Mouse (Mus musculus) forebrain, embryonic 13.5 days (tissue): ENCODE results near the gene Sgk2. TPM values are rescaled to one million over a fixed set of nuclear protein-coding genes. Genes with fewer than 3 reads are reported as not detected.
A peak's percentile ranks its signal among the peaks of the same experiment; 100 is the strongest.
"Not testable (repeated sequence)": the region's sequence is repeated elsewhere in the genome, so short reads cannot be mapped to it uniquely, and the experiment has no call there.

Experiments
- ATAC-seq: fragments of 200-750 bp; cut with Nextera tagmentation; 2 replicates; pipeline ENCODE4 v1.8.0; 2017
- H3K27ac ChIP-seq: fragments of 300-500 bp; sonication (generic); 2 replicates; pipeline ENCODE4 v1.5.1; 2015; ENCODE audit warnings: inconsistent platforms, mild to moderate bottlenecking, moderate library complexity
- H3K27me3 ChIP-seq: fragments of 300-500 bp; sonication (generic); 2 replicates; pipeline ENCODE4 v1.6.1; 2015; ENCODE audit warnings: mild to moderate bottlenecking, inconsistent platforms
- H3K36me3 ChIP-seq: fragments of 300-500 bp; sonication (generic); 2 replicates; pipeline ENCODE4 v1.6.1; 2015; ENCODE audit warnings: mild to moderate bottlenecking, inconsistent platforms; ENCODE audit not compliant: poor library complexity, severe bottlenecking
- H3K4me1 ChIP-seq: fragments of 300-500 bp; sonication (generic); 2 replicates; pipeline ENCODE4 v1.6.1; 2015; ENCODE audit warnings: inconsistent platforms
- H3K4me2 ChIP-seq: fragments of 300-500 bp; sonication (generic); 2 replicates; pipeline ENCODE4 v1.6.1; 2015; ENCODE audit warnings: inconsistent platforms, mild to moderate bottlenecking, moderate library complexity
- H3K4me3 ChIP-seq: fragments of 300-500 bp; sonication (generic); 2 replicates; pipeline ENCODE4 v1.5.1; 2015; ENCODE audit warnings: mild to moderate bottlenecking, inconsistent platforms
- H3K9ac ChIP-seq: fragments of 300-500 bp; sonication (generic); 2 replicates; pipeline ENCODE4 v1.6.1; 2015; ENCODE audit warnings: mild to moderate bottlenecking, inconsistent platforms
- H3K9me3 ChIP-seq: fragments of 300-500 bp; sonication (generic); replicated peaks from 2 replicates; pipeline ENCODE4 v1.6.1; 2016; ENCODE audit warnings: inconsistent platforms
- WGBS: fragments of 180-500 bp; shearing (Covaris S2); methylation state at CpG from one replicate; pipeline ENCODE4 v1.1.7; 2015; 5-methylcytosine and 5-hydroxymethylcytosine counted together
- polyA plus RNA-seq: library from polyadenylated mRNA; unstranded; fragments of >200 nt; fragmentation: Nextera tagmentation; extraction: Ambion mirVana; gene quantifications from 2 replicates; pipeline ENCODE4 v1.2.1, GENCODE M21; 2015

Sgk2 gene
- polyA plus RNA-seq, 1 experiment from 2014 or later: not detected

GRCm38 (mm10) chr2:163048125-163048524 lies 61.0 kb downstream of the Sgk2 start:
- Histone ChIP-seq H3K9ac (no peak overlapping the region), H3K27me3 (no peaks in the 10 kb centered on the region), H3K27ac (no peak overlapping the region), H3K4me1 (no peaks in the 10 kb centered on the region), H3K4me3 (no peak overlapping the region), H3K4me2 (peak overlapping the region; percentile 46), H3K9me3 (no peaks in the 10 kb centered on the region), H3K36me3 (peaks cover 45% of the 10 kb centered on the region)
- peak; percentile 79; the same call in 1 of the 2 replicates for ATAC-seq
- WGBS: 5% methylated on average over 10 of the region's 10 CpGs

GRCm38 (mm10) chr2:163049116-163049515 lies 62.0 kb downstream of the Sgk2 start:
- no peak overlapping the region for H3K4me3 ChIP-seq
- peaks cover 8% of the 10 kb centered on the region for H3K4me1 ChIP-seq
- no peak for ATAC-seq
- H3K9ac ChIP-seq: no peak overlapping the region
- peaks cover 35% of the 10 kb centered on the region for H3K36me3 ChIP-seq
- no peak overlapping the region for H3K4me2 ChIP-seq
- H3K9me3 ChIP-seq: no peaks in the 10 kb centered on the region
- H3K27ac ChIP-seq: no peak overlapping the region
- WGBS: 89% methylated on average over 2 of the region's 2 CpGs
- H3K27me3 ChIP-seq: no peaks in the 10 kb centered on the region

- peaks cover 12% of the 10 kb centered on the region for H3K36me3 ChIP-seq
- peaks cover 27% of the 10 kb centered on the region for H3K4me1 ChIP-seq
- no peaks in the 10 kb centered on the region for H3K27me3 ChIP-seq
- WGBS: 55% methylated on average over 1 of the region's 1 CpGs
- no peak overlapping the region for H3K9ac ChIP-seq
- no peak overlapping the region for H3K4me3 ChIP-seq
- no peak for ATAC-seq
- no peak overlapping the region for H3K4me2 ChIP-seq
- no peaks in the 10 kb centered on the region for H3K9me3 ChIP-seq
- H3K27ac ChIP-seq: no peak overlapping the region
Measured at GRCm38 (mm10) chr2:163051691-163052090, 64.6 kb downstream of the Sgk2 start.

- Histone ChIP-seq H3K4me2 (no peak overlapping the region), H3K36me3 (peaks cover 8% of the 10 kb centered on the region), H3K4me3 (no peak overlapping the region), H3K9ac (no peak overlapping the region), H3K27ac (no peak overlapping the region), H3K9me3 (no peaks in the 10 kb centered on the region), H3K27me3 (no peaks in the 10 kb centered on the region), H3K4me1 (peaks cover 27% of the 10 kb centered on the region)
- ATAC-seq: no peak
- WGBS: 45% methylated on average over 4 of the region's 4 CpGs
Measured at GRCm38 (mm10) chr2:163052101-163052500, 65.0 kb downstream of the Sgk2 start.

- Histone ChIP-seq H3K9ac (no peak overlapping the region), H3K27ac (no peak overlapping the region), H3K9me3 (no peaks in the 10 kb centered on the region), H3K4me1 (peaks cover 27% of the 10 kb centered on the region), H3K27me3 (no peaks in the 10 kb centered on the region), H3K36me3 (0 out of 2 replicates have a peak, but pooled peaks cover 3% of the 10 kb centered on the region), H3K4me2 (no peak overlapping the region), H3K4me3 (no peak overlapping the region)
- WGBS: 45% methylated on average over 4 of the region's 4 CpGs
- no peak for ATAC-seq
Measured at GRCm38 (mm10) chr2:163052826-163053225, 65.7 kb downstream of the Sgk2 start.

- Histone ChIP-seq H3K9ac (peak within 1 kb of the TSS; percentile 75), H3K27ac (peak within 1 kb of the TSS; percentile 44; the same call in 1 of the 2 replicates), H3K4me1 (peaks cover 27% of the 10 kb centered on the region), H3K36me3 (no peaks in the 10 kb centered on the region), H3K4me3 (peak within 1 kb of the TSS; percentile 68), H3K4me2 (peak within 1 kb of the TSS; percentile 97), H3K27me3 (no peaks in the 10 kb centered on the region), H3K9me3 (no peaks in the 10 kb centered on the region)
- WGBS: 0% methylated on average over 48 of the region's 48 CpGs
- ATAC-seq: peak; percentile 100
Measured at GRCm38 (mm10) chr2:163054335-163054840, 67.3 kb downstream of the Sgk2 start, which contains the start of gene Mybl2. TSS of gene Mybl2 (plus strand) at chr2:163054687.

GRCm38 (mm10) chr2:163054891-163055494 lies 67.9 kb downstream of the Sgk2 start:
- Histone ChIP-seq H3K9me3 (no peaks in the 10 kb centered on the region), H3K27ac (peak overlapping the region; percentile 44; the same call in 1 of the 2 replicates), H3K27me3 (no peaks in the 10 kb centered on the region), H3K36me3 (no peaks in the 10 kb centered on the region), H3K4me2 (peak overlapping the region; percentile 97), H3K4me3 (peak overlapping the region; percentile 68), H3K4me1 (peaks cover 27% of the 10 kb centered on the region), H3K9ac (peak overlapping the region; percentile 75)
- WGBS: under 1% methylated on average over 37 of the region's 38 CpGs
- ATAC-seq: peak; percentile 33

GRCm38 (mm10) chr2:163055715-163056114 lies 68.6 kb downstream of the Sgk2 start:
- no peaks in the 10 kb centered on the region for H3K36me3 ChIP-seq
- WGBS: 28% methylated on average over 5 of the region's 5 CpGs
- H3K27ac ChIP-seq: no peak overlapping the region
- no peak for ATAC-seq
- H3K9me3 ChIP-seq: no peaks in the 10 kb centered on the region
- H3K4me2 ChIP-seq: peak overlapping the region; percentile 97
- peak overlapping the region; percentile 68 for H3K4me3 ChIP-seq
- H3K4me1 ChIP-seq: peaks cover 27% of the 10 kb centered on the region
- H3K9ac ChIP-seq: peak overlapping the region; percentile 75
- no peaks in the 10 kb centered on the region for H3K27me3 ChIP-seq

GRCm38 (mm10) chr2:163056584-163056983 lies 69.5 kb downstream of the Sgk2 start:
- ATAC-seq: no peak
- no peak overlapping the region for H3K9ac ChIP-seq
- 85% methylated on average over 9 of the region's 9 CpGs for WGBS
- no peak overlapping the region for H3K27ac ChIP-seq
- no peaks in the 10 kb centered on the region for H3K36me3 ChIP-seq
- H3K4me3 ChIP-seq: no peak overlapping the region
- peaks cover 27% of the 10 kb centered on the region for H3K4me1 ChIP-seq
- H3K9me3 ChIP-seq: no peaks in the 10 kb centered on the region
- peak overlapping the region; percentile 97; the same call in 1 of the 2 replicates for H3K4me2 ChIP-seq
- H3K27me3 ChIP-seq: no peaks in the 10 kb centered on the region

- H3K27ac ChIP-seq, H3K9ac ChIP-seq, H3K9me3 ChIP-seq, H3K4me3 ChIP-seq, H3K4me2 ChIP-seq, ATAC-seq, H3K27me3 ChIP-seq: not testable (repeated sequence)
- 92% methylated on average over 7 of the region's 7 CpGs for WGBS
- Histone ChIP-seq H3K36me3 (peaks cover 14% of the 10 kb centered on the region), H3K4me1 (peaks cover 20% of the 10 kb centered on the region)
Measured at GRCm38 (mm10) chr2:163058981-163059380, 71.9 kb downstream of the Sgk2 start.

GRCm38 (mm10) chr2:163060630-163061029 lies 73.5 kb downstream of the Sgk2 start:
- no peak for ATAC-seq
- Histone ChIP-seq H3K27ac (no peak overlapping the region), H3K4me2 (no peak overlapping the region), H3K4me3 (no peak overlapping the region), H3K27me3 (no peaks in the 10 kb centered on the region), H3K36me3 (peaks cover 23% of the 10 kb centered on the region), H3K9me3 (no peaks in the 10 kb centered on the region), H3K9ac (no peak overlapping the region), H3K4me1 (peaks cover 8% of the 10 kb centered on the region)
- 84% methylated on average over 6 of the region's 6 CpGs for WGBS

- Histone ChIP-seq H3K36me3 (peaks cover 27% of the 10 kb centered on the region), H3K27ac (no peak overlapping the region), H3K27me3 (no peaks in the 10 kb centered on the region), H3K9me3 (no peaks in the 10 kb centered on the region), H3K4me2 (no peak overlapping the region), H3K4me1 (no peaks in the 10 kb centered on the region), H3K4me3 (no peak overlapping the region), H3K9ac (no peak overlapping the region)
- WGBS: 84% methylated on average over 8 of the region's 8 CpGs
- no peak for ATAC-seq
Measured at GRCm38 (mm10) chr2:163061203-163062118, 74.3 kb downstream of the Sgk2 start.
